Mouse (Mus musculus) embryonic fibroblast, embryonic 13.5 days (primary cell): ENCODE data around the gene Farsa.

Experiments
- CTCF ChIP-seq: IDR thresholded peaks from 2 replicates; pipeline ENCODE4 v1.5.1; 2011; ENCODE audit warnings: mild to moderate bottlenecking, control low read depth, low read length, moderate library complexity, borderline replicate concordance; ENCODE audit not compliant: insufficient read depth
- POLR2A ChIP-seq: IDR thresholded peaks from 2 replicates; pipeline ENCODE4 v1.6.1; 2011; ENCODE audit warnings: low read depth, mild to moderate bottlenecking, control low read depth, low read length, moderate library complexity

DNA sequence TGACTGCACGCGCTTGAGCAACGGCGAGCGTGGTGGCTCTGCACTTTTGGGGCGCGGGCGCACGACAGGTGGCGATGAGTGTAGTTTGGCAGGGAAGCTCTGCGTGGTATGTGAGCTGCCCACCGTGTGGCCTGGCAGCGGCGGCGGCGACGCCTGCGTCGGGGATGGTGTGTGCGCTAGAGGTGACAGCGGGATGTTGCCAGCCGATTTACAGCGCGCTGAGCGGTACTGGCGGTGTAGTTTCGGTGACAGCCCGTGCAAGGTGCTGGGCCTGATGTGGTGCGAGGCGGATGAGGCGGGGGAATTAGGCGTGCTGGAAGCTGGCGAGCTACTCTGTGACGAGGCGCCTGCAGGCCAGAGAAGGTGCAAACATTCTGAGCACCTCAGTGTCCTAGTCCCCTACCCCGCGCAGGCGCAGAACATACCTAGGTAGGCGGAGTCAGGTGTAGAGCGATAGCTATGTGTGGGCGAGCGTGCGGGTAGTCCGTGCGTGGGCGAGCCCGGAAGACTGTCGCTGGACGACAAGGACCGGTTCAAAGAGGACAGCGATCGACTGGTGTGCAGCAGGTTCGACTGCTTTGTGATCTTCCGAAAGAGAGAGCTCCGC, 56.2 kb downstream of the Farsa start:
- TF ChIP-seq POLR2A (peak; percentile 25; the same call in 1 of the 2 replicates), CTCF (no peak)
